Mouse (Mus musculus) layer of hippocampus, adult 8-10 months (tissue): ENCODE measurements around the gene Fez1. TPM values are rescaled to one million over a fixed set of nuclear protein-coding genes. Genes with fewer than 3 reads are reported as not detected.

Experiments used
- DNase-seq, 2 experiments: peaks; one replicate each; pipeline ENCODE4 v3.0.0; 2022; ENCODE audit warnings: low spot score in 2 of 2
- total RNA-seq, 4 experiments: library from RNA; stranded (reverse); gene quantifications; 2 replicates each; pipeline ENCODE4 v1.2.4; 2022

Fez1 gene
- total RNA-seq, 4 experiments from 2014 or later = 259 to 276 (median 263) TPM

DNA sequence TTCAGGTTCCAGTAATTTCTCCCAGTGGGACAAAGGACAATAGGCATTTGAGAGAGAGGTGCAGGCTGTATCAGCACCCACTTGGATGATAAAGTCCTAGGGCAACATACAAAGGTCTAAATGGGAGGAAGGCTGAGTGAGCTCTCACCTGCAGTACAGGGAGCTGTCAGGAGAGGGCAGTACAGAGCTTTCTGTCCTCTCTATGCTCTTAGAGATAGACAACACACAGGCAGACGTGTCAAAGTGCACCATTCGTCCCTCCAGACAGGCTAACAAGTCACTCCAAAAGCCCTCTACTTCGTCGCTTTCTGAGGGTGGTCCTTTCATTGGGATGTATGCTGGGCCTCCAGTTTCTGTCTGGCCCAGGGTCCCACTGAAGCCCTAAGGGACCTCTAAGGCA, 68.9 kb downstream of the Fez1 start:
- peak in 1 of 2 experiments; percentile 51 for DNase-seq

DNA sequence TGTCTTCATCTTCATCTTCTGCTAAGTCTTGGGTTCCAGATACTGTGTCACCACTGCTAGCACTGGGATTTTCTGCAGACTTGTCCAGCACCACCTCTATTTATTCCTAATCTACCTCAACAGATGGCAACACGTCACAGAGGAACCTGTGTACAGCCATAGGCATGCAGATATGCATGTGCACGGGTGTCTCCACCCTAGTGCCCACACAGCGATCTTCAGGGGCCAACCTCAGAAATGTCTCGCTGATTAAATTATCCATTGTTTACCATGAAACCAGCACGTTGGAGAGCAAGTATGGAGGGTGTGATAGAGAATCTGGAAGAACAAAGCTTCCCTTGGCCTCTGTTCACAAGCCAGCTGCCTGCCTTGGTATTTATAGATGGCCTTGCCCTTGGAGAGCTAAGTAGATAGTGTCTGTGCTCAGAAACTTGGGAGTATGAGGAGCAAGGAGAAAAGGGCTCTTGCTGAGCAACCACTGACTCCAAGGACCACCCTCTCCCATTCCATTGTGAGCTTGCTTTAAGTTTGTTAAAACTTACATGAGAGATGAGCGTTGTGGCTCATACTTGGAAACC, 71.8 kb downstream of the Fez1 start:
- DNase-seq = no peak

DNA sequence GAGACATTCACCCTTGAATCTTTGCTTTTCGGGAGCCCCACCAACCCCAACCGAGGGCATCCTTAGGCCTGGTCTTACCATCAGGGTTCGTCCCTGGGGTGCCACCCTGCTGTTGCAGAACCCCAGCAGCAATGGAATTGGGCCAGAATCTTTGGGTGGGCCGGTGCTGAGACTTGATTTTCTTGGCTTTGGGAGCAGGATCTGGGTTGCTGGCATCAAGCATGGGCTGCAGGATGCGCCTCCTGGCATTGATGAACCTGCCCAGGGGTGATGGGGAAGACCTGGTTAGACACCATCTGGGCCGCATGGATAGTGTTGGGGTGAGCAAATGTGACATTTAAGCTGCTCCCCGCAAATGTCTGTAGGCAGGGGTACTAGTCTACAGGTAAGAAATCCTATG, 72.6 kb downstream of the Fez1 start:
- DNase-seq = no peak

- peak; percentile 64 to 77 for DNase-seq
Measured at GRCm38 (mm10) chr9:36895009-36895693, 73.5 kb downstream of the Fez1 start.

DNA sequence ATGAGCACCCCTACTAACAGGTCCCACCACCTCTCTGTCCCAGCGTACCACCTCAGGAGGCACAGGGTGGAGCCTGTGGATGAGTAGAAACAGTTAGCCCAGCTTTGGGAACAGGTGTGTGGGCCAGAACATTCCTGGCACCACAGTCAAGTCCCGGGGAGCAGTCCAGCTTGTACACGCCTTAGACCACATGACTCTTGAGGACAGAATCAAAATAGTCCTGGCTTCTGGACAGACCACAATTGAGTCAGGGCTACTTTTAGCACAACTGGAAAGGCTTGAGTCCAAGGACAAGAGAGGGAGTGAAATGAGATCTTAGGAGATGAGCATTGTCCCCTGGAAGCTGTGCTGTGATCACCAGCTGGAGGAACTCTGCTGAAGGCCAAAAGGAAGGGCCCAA, 76.9 kb downstream of the Fez1 start:
- no peak for DNase-seq

GRCm38 (mm10) chr9:36900464-36900863, 78.8 kb downstream of the Fez1 start:
- no peak for DNase-seq

GRCm38 (mm10) chr9:36905452-36905851, 83.8 kb downstream of the Fez1 start:
- DNase-seq = no peak

DNA sequence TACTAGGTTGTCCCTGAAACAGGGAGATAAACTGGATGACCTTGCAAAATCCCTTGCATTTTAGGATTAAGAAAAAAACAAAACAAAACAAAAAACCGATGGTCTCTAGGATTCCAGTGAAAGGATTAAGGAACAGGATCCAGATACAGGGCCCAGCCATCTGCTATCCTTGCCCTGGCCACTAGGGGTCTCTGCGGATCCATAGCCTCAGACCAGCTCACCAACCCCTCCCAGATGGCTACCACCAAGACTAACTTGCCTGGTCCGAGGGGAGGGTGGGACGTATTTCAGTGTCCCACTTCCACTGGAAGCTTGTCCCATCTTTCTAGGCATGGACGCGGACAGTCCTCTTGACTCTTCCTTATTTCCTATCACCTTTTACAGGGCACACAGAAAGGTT, 94.7 kb downstream of the Fez1 start:
- peak; percentile 67 to 91 for DNase-seq

DNA sequence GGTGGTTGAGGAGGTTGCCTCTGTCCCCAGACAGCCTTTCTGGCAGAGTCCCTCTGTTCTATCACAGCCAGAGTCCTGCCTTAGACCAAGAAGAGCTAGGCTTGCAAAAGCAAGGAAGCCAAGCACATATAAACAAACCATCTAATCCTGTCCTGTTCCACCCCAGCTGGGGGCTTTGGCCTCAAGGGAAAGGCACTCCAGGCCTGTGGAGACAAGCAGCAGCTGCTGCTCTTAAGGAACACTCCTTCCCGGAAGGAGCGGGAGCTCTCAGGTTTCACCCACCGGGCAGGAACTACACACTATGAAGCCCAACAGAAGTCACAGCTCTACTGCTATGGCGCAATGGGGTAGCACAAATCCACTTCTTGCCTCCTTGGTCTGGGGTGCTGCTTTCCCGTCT, 95.3 kb downstream of the Fez1 start:
- no peak for DNase-seq

GRCm38 (mm10) chr9:36918582-36918981, 96.9 kb downstream of the Fez1 start:
- no peak for DNase-seq

- DNase-seq = no peak
Measured at GRCm38 (mm10) chr9:36919472-36919871, 97.8 kb downstream of the Fez1 start.

DNA sequence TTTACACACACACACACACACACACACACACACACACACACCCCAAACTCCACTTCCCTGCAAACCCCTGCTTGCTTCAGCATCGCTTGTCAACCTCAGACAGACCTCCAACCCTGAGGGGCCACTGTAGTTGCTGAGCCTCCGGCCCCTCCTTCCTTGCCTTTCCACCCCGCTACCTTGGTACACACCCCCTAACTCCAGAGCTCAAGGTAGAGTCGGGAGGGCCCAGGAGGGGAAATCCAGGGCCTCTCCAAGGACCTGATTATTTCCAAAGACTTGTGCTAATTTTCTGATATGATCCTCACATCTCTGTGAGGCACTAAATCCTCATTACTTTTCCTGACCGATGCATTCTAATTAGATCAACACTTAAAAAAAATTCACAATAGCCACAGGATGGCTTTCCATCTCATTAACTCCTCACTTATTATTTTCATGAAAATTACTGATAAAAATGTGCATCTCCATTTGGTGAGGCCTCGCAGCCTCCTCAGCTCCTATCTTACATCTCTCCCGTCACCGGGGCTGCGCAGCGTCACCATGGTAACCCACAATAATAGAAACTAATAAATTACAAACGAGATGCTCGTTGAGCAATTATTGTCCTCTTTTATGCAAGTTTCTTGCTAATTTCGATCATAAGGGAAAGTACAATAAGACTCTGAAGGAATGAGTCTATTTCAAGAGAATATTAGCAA, 100.2 kb downstream of the Fez1 start:
- peak; percentile 63 to 73 for DNase-seq

- no peak for DNase-seq
Measured at GRCm38 (mm10) chr9:36923753-36924152, 102.1 kb downstream of the Fez1 start.

Other genes starting within 250 kb of the Fez1 start
- gene Gm17689, start 239.2 kb upstream of the Fez1 start, total RNA-seq = not detected
- not detected for gene A630095E13Rik, start 178.5 kb upstream of the Fez1 start, total RNA-seq
- gene Acrv1, start 128.6 kb upstream of the Fez1 start, total RNA-seq = not detected
- gene Chek1, start 94.8 kb upstream of the Fez1 start, total RNA-seq = 1 to 10 TPM; 3.0 to 3.6 (median 3.2) TPM
- gene Stt3a, start 54.2 kb upstream of the Fez1 start, total RNA-seq = 10 to 100 TPM; 68.7 to 78.0 (median 73.2) TPM
- 100 to 1,000 TPM in 2 of 4 experiments, 10 to 100 TPM in 2; 90.8 to 109 (median 99.9) TPM for gene Ei24, start 24.5 kb upstream of the Fez1 start, total RNA-seq